Mouse (Mus musculus) CH12F3 (cell line): ENCODE measurements around the gene Arap1.

Source experiments
- in situ Hi-C: fragments of 300-500 bp; cut with MboI; formaldehyde crosslinking; loops from 2 replicates; pipeline ENCODE4 v1.14.3; 2020; ENCODE audit warnings: low sequenced_read_pairs

Arap1 gene

GRCm38 (mm10) chr7:101361021-101361420 lies 13.2 kb downstream of the Arap1 start:
- in situ Hi-C loops, result no loop called here

GRCm38 (mm10) chr7:101361767-101362166 lies 13.9 kb downstream of the Arap1 start:
- in situ Hi-C loops, result no loop called here

GRCm38 (mm10) chr7:101362791-101363191 lies 14.9 kb downstream of the Arap1 start:
- in situ Hi-C loops, result no loop called here

GRCm38 (mm10) chr7:101363914-101364313 lies 16.0 kb downstream of the Arap1 start:
- in situ Hi-C loops, result no loop called here

- in situ Hi-C loops, result loop anchor here (5.0 kb wide), 1 partner anchor 61 kb away; no protein-coding TSS in a partner anchor
These were observed 20.3 kb downstream of the Arap1 start for GRCm38 (mm10) chr7:101367901-101368852.

GRCm38 (mm10) chr7:101369666-101370065 lies 21.8 kb downstream of the Arap1 start:
- in situ Hi-C loops, result loop anchor here (5.0 kb wide), 1 partner anchor 62 kb away; no protein-coding TSS in a partner anchor

- in situ Hi-C loops, result no loop called here
These were observed 25.2 kb downstream of the Arap1 start for GRCm38 (mm10) chr7:101373082-101373481.

- in situ Hi-C loops, result no loop called here
These were observed 26.3 kb downstream of the Arap1 start for GRCm38 (mm10) chr7:101374155-101374554.

GRCm38 (mm10) chr7:101376701-101377340 lies 29.0 kb downstream of the Arap1 start:
- in situ Hi-C loops, result no loop called here

- in situ Hi-C loops, result no loop called here
These were observed 29.9 kb downstream of the Arap1 start for GRCm38 (mm10) chr7:101377741-101378262.

GRCm38 (mm10) chr7:101378285-101378684 lies 30.4 kb downstream of the Arap1 start:
- in situ Hi-C loops, result no loop called here

- in situ Hi-C loops, result no loop called here
These were observed 31.1 kb downstream of the Arap1 start for GRCm38 (mm10) chr7:101378796-101379465.

GRCm38 (mm10) chr7:101379732-101380131 lies 31.9 kb downstream of the Arap1 start:
- in situ Hi-C loops, result no loop called here

GRCm38 (mm10) chr7:101381512-101381911 lies 33.6 kb downstream of the Arap1 start:
- in situ Hi-C loops, result no loop called here

- in situ Hi-C loops, result no loop called here
These were observed 34.5 kb downstream of the Arap1 start for GRCm38 (mm10) chr7:101382378-101382777.

- in situ Hi-C loops, result no loop called here
These were observed 35.9 kb downstream of the Arap1 start for GRCm38 (mm10) chr7:101383756-101384155.

GRCm38 (mm10) chr7:101384931-101385330 lies 37.1 kb downstream of the Arap1 start:
- in situ Hi-C loops, result no loop called here

GRCm38 (mm10) chr7:101385331-101385733 lies 37.5 kb downstream of the Arap1 start:
- in situ Hi-C loops, result no loop called here

- in situ Hi-C loops, result no loop called here
These were observed 38.1 kb downstream of the Arap1 start for GRCm38 (mm10) chr7:101385866-101386452.

- in situ Hi-C loops, result no loop called here
These were observed 41.4 kb downstream of the Arap1 start for GRCm38 (mm10) chr7:101389256-101389655.
